Mouse (Mus musculus): Measurements from ENCODE around the gene Eps8.

The Eps8 gene

GRCm38 (mm10) chr6:137654776-137655175, at the start of gene Eps8:
Gene Eps8 (minus strand): TSS chr6:137654876.
- CTCF ChIA-PET: interaction anchor here in 2 of 4 experiments (0.6 to 0.9 kb wide), 3 partner anchors 60 to 1495 kb away, joined by 3 to 6 read pairs (median 3); no protein-coding TSS in a partner anchor
- POLR2A ChIA-PET: interaction anchor here in 1 of 4 experiments (0.6 to 1.1 kb wide), 2 partner anchors 17 to 18 kb away, joined by 3 read pairs; no protein-coding TSS in a partner anchor

GRCm38 (mm10) chr6:137703431-137703830, 48.8 kb upstream of the Eps8 start:
- ChIA-PET POLR2A (interaction anchor here in 1 of 4 experiments (0.6 to 4.7 kb wide), 4 partner anchors 12 to 36 kb away, joined by 3 to 22 read pairs (median 3); no protein-coding TSS in a partner anchor), CTCF (no interaction called here)

- ChIA-PET POLR2A (interaction anchor here in 1 of 4 experiments (0.6 to 0.7 kb wide), 2 partner anchors 12 to 20 kb away, joined by 3 read pairs; no protein-coding TSS in a partner anchor), CTCF (no interaction called here)
Measured at GRCm38 (mm10) chr6:137702918-137703317, 48.2 kb upstream of the Eps8 start.

GRCm38 (mm10) chr6:137702186-137702585, 47.5 kb upstream of the Eps8 start:
- ChIA-PET CTCF (no interaction called here), POLR2A (no interaction called here)

- ChIA-PET POLR2A (interaction anchor here in 1 of 4 experiments (1.0 to 1.2 kb wide), 3 partner anchors 12 to 68 kb away, joined by 3 read pairs; no protein-coding TSS in a partner anchor), CTCF (no interaction called here)
Measured at GRCm38 (mm10) chr6:137699434-137699833, 44.8 kb upstream of the Eps8 start.

- CTCF ChIA-PET: no interaction called here
- POLR2A ChIA-PET: interaction anchor here in 2 of 4 experiments (0.6 to 2.2 kb wide), 6 partner anchors 8 to 27 kb away, joined by 3 to 12 read pairs (median 3); no protein-coding TSS in a partner anchor
Measured at GRCm38 (mm10) chr6:137696445-137697204, 41.9 kb upstream of the Eps8 start.

- POLR2A ChIA-PET: interaction anchor here in 1 of 4 experiments (0.8 to 1.2 kb wide), 2 partner anchors 12 to 35 kb away, joined by 3 read pairs; no protein-coding TSS in a partner anchor
- CTCF ChIA-PET: no interaction called here
Measured at GRCm38 (mm10) chr6:137695046-137695445, 40.4 kb upstream of the Eps8 start.

GRCm38 (mm10) chr6:137694310-137694709, 39.6 kb upstream of the Eps8 start:
- CTCF ChIA-PET: no interaction called here
- POLR2A ChIA-PET: interaction anchor here in 1 of 4 experiments (0.6 to 1.2 kb wide), 3 partner anchors 12 to 35 kb away, joined by 3 to 4 read pairs (median 3); no protein-coding TSS in a partner anchor

GRCm38 (mm10) chr6:137690550-137691119, 36.0 kb upstream of the Eps8 start:
- POLR2A ChIA-PET: interaction anchor here in 2 of 4 experiments (0.5 to 1.5 kb wide), 3 partner anchors 14 to 150 kb away, joined by 3 to 4 read pairs (median 4); no protein-coding TSS in a partner anchor
- CTCF ChIA-PET: no interaction called here

GRCm38 (mm10) chr6:137688506-137689105, 33.9 kb upstream of the Eps8 start:
- CTCF ChIA-PET: no interaction called here
- POLR2A ChIA-PET: interaction anchor here in 2 of 4 experiments (0.6 to 2.1 kb wide), 4 partner anchors 8 to 537 kb away, joined by 3 to 7 read pairs (median 4); no protein-coding TSS in a partner anchor

GRCm38 (mm10) chr6:137688079-137688478, 33.4 kb upstream of the Eps8 start:
- ChIA-PET CTCF (no interaction called here), POLR2A (interaction anchor here in 2 of 4 experiments (0.6 to 2.1 kb wide), 5 partner anchors 9 to 536 kb away, joined by 3 to 7 read pairs (median 3); no protein-coding TSS in a partner anchor)

GRCm38 (mm10) chr6:137687667-137688066, 33.0 kb upstream of the Eps8 start:
- ChIA-PET CTCF (no interaction called here), POLR2A (interaction anchor here in 2 of 4 experiments (0.6 to 2.1 kb wide), 4 partner anchors 12 to 536 kb away, joined by 3 to 7 read pairs (median 4); no protein-coding TSS in a partner anchor)

GRCm38 (mm10) chr6:137682629-137683028, 28.0 kb upstream of the Eps8 start:
- ChIA-PET POLR2A (no interaction called here), CTCF (no interaction called here)

- ChIA-PET POLR2A (interaction anchor here in 3 of 4 experiments (0.5 to 1.2 kb wide), 3 partner anchors 11 to 206 kb away, joined by 3 to 4 read pairs (median 3); no protein-coding TSS in a partner anchor), CTCF (no interaction called here)
Measured at GRCm38 (mm10) chr6:137681000-137681399, 26.3 kb upstream of the Eps8 start.

GRCm38 (mm10) chr6:137676581-137676980, 21.9 kb upstream of the Eps8 start:
- POLR2A ChIA-PET: interaction anchor here in 1 of 4 experiments (1.5 to 1.6 kb wide), 2 partner anchors 15 to 21 kb away, joined by 4 read pairs; no protein-coding TSS in a partner anchor
- CTCF ChIA-PET: interaction anchor here in 1 of 4 experiments (0.7 kb wide), 1 partner anchor 18 kb away, joined by 3 read pairs; no protein-coding TSS in a partner anchor

GRCm38 (mm10) chr6:137675556-137675955, 20.9 kb upstream of the Eps8 start:
- POLR2A ChIA-PET: interaction anchor here in 1 of 4 experiments (1.6 kb wide), 1 partner anchor 22 kb away, joined by 4 read pairs; no protein-coding TSS in a partner anchor
- CTCF ChIA-PET: no interaction called here

- POLR2A ChIA-PET: interaction anchor here in 2 of 4 experiments (1.0 kb wide), 2 partner anchors 12 to 31 kb away, joined by 3 to 4 read pairs; no protein-coding TSS in a partner anchor
Measured at GRCm38 (mm10) chr6:137673301-137673700, 18.6 kb upstream of the Eps8 start.

GRCm38 (mm10) chr6:137671561-137671960, 16.9 kb upstream of the Eps8 start:
- ChIA-PET POLR2A (interaction anchor here in 1 of 4 experiments (2.1 kb wide), 1 partner anchor 17 kb away, joined by 7 read pairs; no protein-coding TSS in a partner anchor), CTCF (interaction anchor here in 1 of 4 experiments (0.6 kb wide), 1 partner anchor 242 kb away, joined by 3 read pairs; no protein-coding TSS in a partner anchor)

More at GRCm38 (mm10) chr6:137673301-137673700, 18.6 kb upstream of the Eps8 start:
- CTCF ChIA-PET: interaction anchor here in 1 of 4 experiments (0.7 kb wide), 1 partner anchor 273 kb away, joined by 3 read pairs; no protein-coding TSS in a partner anchor
